Mouse (Mus musculus): ENCODE data around the gene Eif4e3. TPM values are rescaled to one million over a fixed set of nuclear protein-coding genes. Genes with fewer than 3 reads are reported as not detected.

The Eif4e3 gene
- 13.5 and 15.1 TPM in 2 replicates for polyA plus RNA-seq (2014; fragmentation: Nextera tagmentation; extraction: Ambion mirVana)

GRCm38 (mm10) chr6:99666318-99667171 lies at the start of gene Eif4e3, which contains the start of gene Gm20696:
Gene Eif4e3, minus strand, starts transcription at chr6:99666771.
Gene Gm20696, minus strand, starts transcription at chr6:99666797.
- ATAC-seq (ENCODE audit: insufficient number of reproducible peaks, insufficient read depth, low FRiP score, low read depth): peak; percentile 66
- peak within 1 kb of the TSS; percentile 54 for H3K9ac ChIP-seq (replicated peaks; ENCODE audit: low read depth, low read length)
- H3K27ac ChIP-seq (ENCODE audit: low read length): peak within 1 kb of the TSS; percentile 36; the same call in 1 of the 2 replicates
- H3K9me3 ChIP-seq (ENCODE audit: control insufficient read depth, low read depth, low read length): no peaks in the 10 kb centered on the region
- H3K27me3 ChIP-seq (ENCODE audit: control insufficient read depth, insufficient read depth, low read length): no peaks in the 10 kb centered on the region
- H3K4me1 ChIP-seq (ENCODE audit: control insufficient read depth, insufficient read depth, low read length): peaks cover 5% of the 10 kb centered on the region; the same call in 1 of the 2 replicates
- under 1% methylated on average over 67 of the region's 75 CpGs for WGBS
- H3K36me3 ChIP-seq (ENCODE audit: control insufficient read depth, insufficient read depth, low read length): no peaks in the 10 kb centered on the region
- H3K4me2 ChIP-seq (replicated peaks; ENCODE audit: low read depth, low read length): peak within 1 kb of the TSS; percentile 83
- H3K4me3 ChIP-seq (ENCODE audit: low read depth, low read length): peak within 1 kb of the TSS; percentile 85

DNA sequence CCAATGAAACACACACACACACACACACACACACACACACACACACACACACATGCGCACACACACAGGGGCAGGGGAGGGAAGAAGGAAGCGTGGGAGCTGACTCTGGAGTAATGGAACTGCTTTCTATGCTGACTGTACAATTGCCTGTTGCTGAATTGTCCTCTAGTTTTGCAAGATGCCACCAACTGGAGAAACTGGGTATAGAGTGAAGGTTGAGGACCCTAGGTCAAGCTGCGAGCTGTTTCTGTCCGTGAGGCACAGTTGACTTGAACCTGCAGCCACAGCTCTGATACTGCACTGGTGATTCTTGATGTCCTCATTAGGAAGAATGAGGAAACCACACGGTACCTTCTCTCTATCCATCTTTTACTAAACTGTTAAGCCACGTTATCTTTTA lies 49.3 kb upstream of the Eif4e3 start:
- WGBS: 63% methylated on average over 6 of the region's 6 CpGs
- H3K9me3 ChIP-seq (ENCODE audit: control insufficient read depth, low read depth, low read length): no peaks in the 10 kb centered on the region
- H3K4me2 ChIP-seq (replicated peaks; ENCODE audit: low read depth, low read length): no peak overlapping the region

DNA sequence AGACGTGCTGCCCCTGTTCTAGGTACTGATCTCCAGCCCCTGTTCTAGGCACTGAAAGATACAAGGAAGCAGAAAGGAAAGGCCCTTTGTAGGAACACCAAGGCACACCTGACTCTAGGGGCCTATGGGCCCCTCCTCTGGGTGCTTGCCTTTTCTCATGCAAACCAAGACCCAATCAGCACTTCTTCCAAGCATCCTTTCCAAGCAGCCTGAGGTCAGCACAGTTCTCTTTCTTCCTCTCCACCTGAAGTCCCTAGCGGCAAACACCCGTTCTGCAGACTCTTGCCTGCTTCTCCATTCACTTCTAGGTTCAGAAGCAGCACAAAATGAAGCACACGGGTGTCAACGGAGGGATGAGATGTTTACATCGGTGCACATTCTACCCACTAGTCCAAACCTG lies 48.6 kb upstream of the Eif4e3 start:
- Histone ChIP-seq H3K4me1 (ENCODE audit: control insufficient read depth, insufficient read depth, low read length) (no peaks in the 10 kb centered on the region), H3K9ac (replicated peaks; ENCODE audit: low read depth, low read length) (no peak overlapping the region), H3K9me3 (ENCODE audit: control insufficient read depth, low read depth, low read length) (no peaks in the 10 kb centered on the region), H3K4me2 (replicated peaks; ENCODE audit: low read depth, low read length) (no peak overlapping the region), H3K27me3 (ENCODE audit: control insufficient read depth, insufficient read depth, low read length) (no peaks in the 10 kb centered on the region), H3K36me3 (ENCODE audit: control insufficient read depth, insufficient read depth, low read length) (no peaks in the 10 kb centered on the region), H3K4me3 (ENCODE audit: low read depth, low read length) (no peak overlapping the region), H3K27ac (ENCODE audit: low read length) (no peak overlapping the region)
- ATAC-seq (ENCODE audit: insufficient number of reproducible peaks, insufficient read depth, low FRiP score, low read depth): no peak
- 63% methylated on average over 6 of the region's 6 CpGs for WGBS

More for the DNA sequence above, 49.3 kb upstream of the Eif4e3 start:
- no peak for ATAC-seq (ENCODE audit: insufficient number of reproducible peaks, insufficient read depth, low FRiP score, low read depth)
- Histone ChIP-seq H3K4me1 (ENCODE audit: control insufficient read depth, insufficient read depth, low read length) (no peaks in the 10 kb centered on the region), H3K36me3 (ENCODE audit: control insufficient read depth, insufficient read depth, low read length) (no peaks in the 10 kb centered on the region), H3K27ac (ENCODE audit: low read length) (no peak overlapping the region), H3K9ac (replicated peaks; ENCODE audit: low read depth, low read length) (no peak overlapping the region), H3K27me3 (ENCODE audit: control insufficient read depth, insufficient read depth, low read length) (no peaks in the 10 kb centered on the region), H3K4me3 (ENCODE audit: low read depth, low read length) (no peak overlapping the region)

GRCm38 (mm10) chr6:99713256-99713655 lies 46.7 kb upstream of the Eif4e3 start:
- 82% methylated on average over 5 of the region's 5 CpGs for WGBS
- Histone ChIP-seq H3K27ac (ENCODE audit: low read length) (no peak overlapping the region), H3K36me3 (ENCODE audit: control insufficient read depth, insufficient read depth, low read length) (no peaks in the 10 kb centered on the region), H3K9me3 (ENCODE audit: control insufficient read depth, low read depth, low read length) (no peaks in the 10 kb centered on the region), H3K4me3 (ENCODE audit: low read depth, low read length) (no peak overlapping the region), H3K9ac (replicated peaks; ENCODE audit: low read depth, low read length) (no peak overlapping the region), H3K4me2 (replicated peaks; ENCODE audit: low read depth, low read length) (no peak overlapping the region), H3K27me3 (ENCODE audit: control insufficient read depth, insufficient read depth, low read length) (no peaks in the 10 kb centered on the region), H3K4me1 (ENCODE audit: control insufficient read depth, insufficient read depth, low read length) (no peaks in the 10 kb centered on the region)
- ATAC-seq (ENCODE audit: insufficient number of reproducible peaks, insufficient read depth, low FRiP score, low read depth): no peak

GRCm38 (mm10) chr6:99711576-99712101 lies 45.1 kb upstream of the Eif4e3 start:
- Histone ChIP-seq H3K4me3 (ENCODE audit: low read depth, low read length) (no peak overlapping the region), H3K36me3 (ENCODE audit: control insufficient read depth, insufficient read depth, low read length) (no peaks in the 10 kb centered on the region), H3K9me3 (ENCODE audit: control insufficient read depth, low read depth, low read length) (no peaks in the 10 kb centered on the region), H3K4me2 (replicated peaks; ENCODE audit: low read depth, low read length) (no peak overlapping the region), H3K9ac (replicated peaks; ENCODE audit: low read depth, low read length) (no peak overlapping the region), H3K27me3 (ENCODE audit: control insufficient read depth, insufficient read depth, low read length) (no peaks in the 10 kb centered on the region), H3K4me1 (ENCODE audit: control insufficient read depth, insufficient read depth, low read length) (no peaks in the 10 kb centered on the region), H3K27ac (ENCODE audit: low read length) (no peak overlapping the region)
- WGBS: 62% methylated on average over 11 of the region's 11 CpGs
- no peak for ATAC-seq (ENCODE audit: insufficient number of reproducible peaks, insufficient read depth, low FRiP score, low read depth)

DNA sequence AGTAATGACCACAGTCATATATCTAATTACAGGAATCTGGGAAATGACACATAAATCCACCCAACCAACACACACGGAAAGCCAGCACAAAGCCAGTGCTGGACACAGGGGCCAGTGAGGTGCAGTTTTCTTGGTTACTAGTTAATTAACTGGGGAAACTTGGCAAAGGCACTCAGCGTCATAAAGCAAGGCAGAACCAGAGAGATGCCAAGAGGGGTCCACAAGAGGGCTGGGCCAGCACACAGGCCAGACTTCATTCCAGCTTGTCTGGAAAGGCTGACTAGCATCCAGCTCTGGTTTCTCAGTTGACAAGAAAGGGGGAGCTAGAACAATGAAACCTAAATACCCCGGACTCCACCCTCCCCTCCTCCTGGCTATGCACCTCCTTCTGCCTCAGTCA lies 33.9 kb upstream of the Eif4e3 start:
- WGBS: 54% methylated on average over 3 of the region's 3 CpGs
- no peaks in the 10 kb centered on the region for H3K9me3 ChIP-seq (ENCODE audit: control insufficient read depth, low read depth, low read length)
- no peaks in the 10 kb centered on the region for H3K27me3 ChIP-seq (ENCODE audit: control insufficient read depth, insufficient read depth, low read length)
- H3K27ac ChIP-seq (ENCODE audit: low read length): no peak overlapping the region
- H3K36me3 ChIP-seq (ENCODE audit: control insufficient read depth, insufficient read depth, low read length): no peaks in the 10 kb centered on the region
- no peak overlapping the region for H3K4me2 ChIP-seq (replicated peaks; ENCODE audit: low read depth, low read length)
- no peaks in the 10 kb centered on the region; the same call in 1 of the 2 replicates for H3K4me1 ChIP-seq (ENCODE audit: control insufficient read depth, insufficient read depth, low read length)
- no peak overlapping the region for H3K4me3 ChIP-seq (ENCODE audit: low read depth, low read length)
- H3K9ac ChIP-seq (replicated peaks; ENCODE audit: low read depth, low read length): no peak overlapping the region
- no peak for ATAC-seq (ENCODE audit: insufficient number of reproducible peaks, insufficient read depth, low FRiP score, low read depth)

DNA sequence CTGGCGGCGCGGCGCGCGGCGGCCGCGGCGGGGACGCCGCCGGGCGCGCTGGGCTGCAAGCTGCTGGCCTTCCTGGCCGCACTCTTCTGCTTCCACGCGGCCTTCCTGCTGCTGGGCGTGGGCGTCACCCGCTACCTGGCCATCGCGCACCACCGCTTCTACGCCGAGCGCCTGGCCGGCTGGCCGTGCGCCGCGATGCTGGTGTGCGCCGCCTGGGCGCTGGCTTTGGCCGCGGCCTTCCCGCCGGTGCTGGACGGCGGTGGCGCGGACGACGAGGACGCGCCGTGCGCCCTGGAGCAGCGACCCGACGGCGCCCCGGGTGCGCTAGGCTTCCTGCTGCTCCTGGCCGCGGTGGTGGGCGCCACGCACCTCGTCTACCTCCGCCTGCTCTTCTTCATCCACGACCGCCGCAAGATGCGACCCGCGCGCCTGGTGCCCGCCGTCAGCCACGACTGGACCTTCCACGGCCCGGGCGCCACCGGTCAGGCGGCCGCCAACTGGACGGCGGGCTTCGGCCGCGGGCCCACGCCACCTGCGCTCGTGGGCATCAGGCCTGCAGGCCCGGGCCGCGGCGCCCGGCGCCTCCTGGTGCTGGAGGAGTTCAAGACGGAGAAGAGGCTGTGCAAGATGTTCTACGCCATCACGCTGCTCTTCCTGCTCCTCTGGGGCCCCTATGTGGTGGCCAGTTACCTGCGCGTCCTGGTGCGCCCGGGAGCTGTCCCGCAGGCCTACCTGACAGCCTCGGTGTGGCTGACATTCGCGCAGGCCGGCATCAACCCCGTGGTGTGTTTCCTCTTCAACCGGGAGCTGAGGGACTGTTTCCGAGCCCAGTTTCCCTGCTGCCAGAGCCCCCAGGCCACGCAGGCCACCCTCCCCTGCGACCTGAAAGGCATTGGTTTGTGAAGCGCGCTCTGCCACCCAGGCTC lies 26.6 kb upstream of the Eif4e3 start:
- Histone ChIP-seq H3K9me3 (ENCODE audit: control insufficient read depth, low read depth, low read length) (no peaks in the 10 kb centered on the region), H3K4me3 (ENCODE audit: low read depth, low read length) (peak overlapping the region; percentile 63), H3K36me3 (ENCODE audit: control insufficient read depth, insufficient read depth, low read length) (no peaks in the 10 kb centered on the region), H3K27me3 (ENCODE audit: control insufficient read depth, insufficient read depth, low read length) (peaks cover 14% of the 10 kb centered on the region; the same call in 1 of the 2 replicates), H3K4me2 (replicated peaks; ENCODE audit: low read depth, low read length) (peak overlapping the region; percentile 92), H3K27ac (ENCODE audit: low read length) (no peak overlapping the region), H3K9ac (replicated peaks; ENCODE audit: low read depth, low read length) (peak overlapping the region; percentile 68), H3K4me1 (ENCODE audit: control insufficient read depth, insufficient read depth, low read length) (peaks cover 9% of the 10 kb centered on the region; the same call in 1 of the 2 replicates)
- no peak; the same call in 1 of the 2 replicates for ATAC-seq (ENCODE audit: insufficient number of reproducible peaks, insufficient read depth, low FRiP score, low read depth)
- WGBS: 2% methylated on average over 97 of the region's 110 CpGs

Data from stomach, embryonic 14.5 days (tissue).